Mouse (Mus musculus): Measurements from ENCODE around the gene Mlip. TPM values are rescaled to one million over a fixed set of nuclear protein-coding genes. Genes with fewer than 3 reads are reported as not detected.

The Mlip gene
- polyA plus RNA-seq, 1 experiment from 2014 or later, result not detected

DNA sequence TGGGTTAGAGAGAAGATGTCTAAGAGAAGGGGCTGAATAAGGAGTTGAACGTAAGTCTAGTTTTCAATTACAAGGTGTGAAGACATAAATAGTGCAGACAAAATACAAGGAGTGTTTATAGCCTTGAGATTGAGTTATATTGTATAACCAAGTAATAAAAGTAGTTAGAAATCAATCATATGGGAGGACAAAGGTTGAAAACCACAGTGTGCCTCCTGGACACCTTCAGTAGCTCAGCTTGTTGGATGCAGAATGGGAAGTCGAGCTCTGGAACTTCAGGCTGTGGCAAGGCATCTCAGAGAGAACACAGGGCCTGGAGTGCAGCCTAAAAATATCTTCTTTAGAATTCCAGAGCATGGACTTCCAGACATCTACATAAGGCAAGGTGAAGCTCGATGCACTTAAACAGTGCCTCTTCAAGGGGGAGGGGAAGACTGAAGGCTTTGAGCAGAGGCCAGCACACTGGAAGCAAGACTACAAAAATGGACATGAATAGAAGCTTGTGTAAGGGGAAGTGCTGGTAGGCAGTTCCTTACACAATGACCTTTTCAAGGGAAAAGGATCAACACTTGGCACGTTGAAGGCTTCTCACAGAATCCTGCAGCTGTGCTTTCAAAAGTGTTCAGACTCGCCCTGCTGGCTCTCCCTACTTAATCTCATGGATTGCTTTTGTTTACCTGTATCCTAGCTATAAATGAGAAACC, 76.2 kb downstream of the Mlip start:
- no peak overlapping the region for H3K9ac ChIP-seq (ENCODE audit: low read length)
- no peaks in the 10 kb centered on the region for H3K36me3 ChIP-seq (ENCODE audit: control insufficient read depth, insufficient read depth, low read length)
- H3K27me3 ChIP-seq (ENCODE audit: control insufficient read depth, insufficient read depth, low read length), result no peaks in the 10 kb centered on the region
- no peak overlapping the region for H3K27ac ChIP-seq (ENCODE audit: low read depth, low read length)
- no peaks in the 10 kb centered on the region for H3K9me3 ChIP-seq (ENCODE audit: control insufficient read depth, low read length)
- ATAC-seq (ENCODE audit: insufficient read depth, low FRiP score, low TSS enrichment), result no peak
- DNase-seq (ENCODE audit: low spot score), result no peak
- H3K4me3 ChIP-seq (ENCODE audit: low read depth, low read length), result no peak overlapping the region
- H3K4me1 ChIP-seq (ENCODE audit: control insufficient read depth, insufficient read depth, low read length), result no peaks in the 10 kb centered on the region
- 60% methylated on average over 5 of the region's 5 CpGs for WGBS
- H3K4me2 ChIP-seq (ENCODE audit: low read depth), result no peak overlapping the region

DNA sequence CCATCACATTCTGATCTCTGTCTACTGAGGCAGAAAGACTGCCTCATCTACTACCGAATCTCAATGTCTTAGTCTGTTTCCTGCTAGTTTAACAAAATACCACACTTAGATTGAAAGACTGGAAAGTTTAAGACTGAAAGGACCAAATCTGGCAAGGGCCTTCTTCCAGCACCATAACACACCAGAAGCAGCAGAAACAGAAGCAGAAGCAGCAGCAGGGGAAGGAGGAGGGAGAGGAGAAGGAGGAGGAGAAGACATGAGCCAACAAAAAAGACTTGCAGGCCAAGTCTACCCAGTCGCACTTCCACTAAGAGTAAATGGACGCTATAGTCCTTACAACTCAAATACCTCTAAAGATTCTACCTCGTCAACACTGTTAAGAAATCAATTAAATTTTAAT, 80.0 kb downstream of the Mlip start:
- 94% methylated on average over 4 of the region's 4 CpGs for WGBS
- no peaks in the 10 kb centered on the region for H3K36me3 ChIP-seq (ENCODE audit: control insufficient read depth, insufficient read depth, low read length)
- no peaks in the 10 kb centered on the region for H3K27me3 ChIP-seq (ENCODE audit: control insufficient read depth, insufficient read depth, low read length)
- ATAC-seq (ENCODE audit: insufficient read depth, low FRiP score, low TSS enrichment) (no peak), DNase-seq (ENCODE audit: low spot score) (no peak)
- no peaks in the 10 kb centered on the region for H3K9me3 ChIP-seq (ENCODE audit: control insufficient read depth, low read length)
- no peak overlapping the region for H3K27ac ChIP-seq (ENCODE audit: low read depth, low read length)
- H3K4me1 ChIP-seq (ENCODE audit: control insufficient read depth, insufficient read depth, low read length), result no peaks in the 10 kb centered on the region
- no peak overlapping the region for H3K4me3 ChIP-seq (ENCODE audit: low read depth, low read length)
- no peak overlapping the region for H3K4me2 ChIP-seq (ENCODE audit: low read depth)
- no peak overlapping the region for H3K9ac ChIP-seq (ENCODE audit: low read length)

DNA sequence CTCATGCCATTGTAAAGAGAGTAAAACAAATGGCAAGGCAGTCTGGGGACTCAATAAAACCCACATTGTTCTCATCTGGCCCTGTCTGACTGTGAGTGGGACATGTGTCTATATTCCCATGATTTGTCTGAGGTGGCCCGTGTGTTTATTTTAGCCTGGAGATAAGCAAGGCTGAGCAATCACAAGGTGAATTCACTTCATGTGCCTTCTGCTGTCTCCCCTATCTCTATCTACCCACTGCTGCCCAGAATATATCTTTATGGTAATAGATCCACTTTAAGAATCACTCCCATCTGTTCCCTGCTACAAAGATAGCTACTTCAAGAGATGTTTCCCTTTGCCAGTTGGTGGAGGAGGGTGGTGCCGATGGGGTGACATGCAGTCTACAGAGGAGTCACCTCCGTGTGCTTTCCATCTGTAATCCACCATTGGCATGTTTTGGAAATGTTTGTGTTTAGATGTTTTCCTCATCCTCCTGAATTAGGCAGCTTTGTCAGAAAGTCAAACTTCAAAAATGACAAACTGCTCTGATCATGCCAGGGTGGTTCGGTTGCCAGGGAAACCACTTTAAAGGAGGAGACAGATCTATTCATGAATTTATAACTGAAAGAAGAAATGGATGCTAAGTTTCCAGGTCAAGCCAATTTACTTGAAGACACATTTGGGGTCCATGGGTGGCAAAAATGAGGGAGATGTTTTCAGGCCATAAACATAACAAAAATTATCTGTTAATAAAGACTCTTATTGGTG, 87.3 kb downstream of the Mlip start:
- Histone ChIP-seq H3K4me3 (ENCODE audit: low read depth, low read length) (no peak overlapping the region), H3K27ac (ENCODE audit: low read depth, low read length) (no peak overlapping the region), H3K4me2 (ENCODE audit: low read depth) (no peak overlapping the region), H3K9me3 (ENCODE audit: control insufficient read depth, low read length) (no peaks in the 10 kb centered on the region), H3K27me3 (ENCODE audit: control insufficient read depth, insufficient read depth, low read length) (no peaks in the 10 kb centered on the region), H3K9ac (ENCODE audit: low read length) (no peak overlapping the region), H3K4me1 (ENCODE audit: control insufficient read depth, insufficient read depth, low read length) (no peaks in the 10 kb centered on the region), H3K36me3 (ENCODE audit: control insufficient read depth, insufficient read depth, low read length) (no peaks in the 10 kb centered on the region)
- ATAC-seq (ENCODE audit: insufficient read depth, low FRiP score, low TSS enrichment), result no peak
- DNase-seq (ENCODE audit: low spot score), result no peak
- WGBS, result 78% methylated on average over 4 of the region's 4 CpGs

DNA sequence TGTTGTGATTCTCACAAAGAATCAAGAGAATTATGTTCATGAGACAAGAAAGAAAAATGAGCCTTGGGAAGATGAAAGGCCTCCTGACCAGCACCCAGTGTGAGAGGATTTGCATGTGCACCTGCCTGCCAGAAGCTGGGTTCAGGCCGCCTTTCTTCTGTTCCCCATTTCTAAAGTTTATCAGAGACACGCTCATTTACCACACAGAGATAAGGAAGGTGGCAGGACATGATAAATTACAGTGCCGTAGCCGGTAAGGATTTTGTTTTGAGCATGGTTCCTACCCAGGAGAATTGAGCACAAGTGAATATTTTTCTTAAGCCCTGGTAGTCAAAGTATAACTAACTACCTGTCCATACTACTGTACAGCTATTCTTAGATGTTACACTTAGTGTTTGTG, 93.7 kb downstream of the Mlip start:
- H3K4me3 ChIP-seq (ENCODE audit: low read depth, low read length), result no peak overlapping the region
- H3K9me3 ChIP-seq (ENCODE audit: control insufficient read depth, low read length), result no peaks in the 10 kb centered on the region
- WGBS, result 75% methylated on average over 4 of the region's 4 CpGs
- H3K27me3 ChIP-seq (ENCODE audit: control insufficient read depth, insufficient read depth, low read length), result no peaks in the 10 kb centered on the region
- H3K9ac ChIP-seq (ENCODE audit: low read length), result no peak overlapping the region
- no peak for ATAC-seq (ENCODE audit: insufficient read depth, low FRiP score, low TSS enrichment)
- DNase-seq (ENCODE audit: low spot score), result no peak
- no peaks in the 10 kb centered on the region for H3K36me3 ChIP-seq (ENCODE audit: control insufficient read depth, insufficient read depth, low read length)
- no peak overlapping the region for H3K27ac ChIP-seq (ENCODE audit: low read depth, low read length)
- H3K4me2 ChIP-seq (ENCODE audit: low read depth), result no peak overlapping the region
- no peaks in the 10 kb centered on the region for H3K4me1 ChIP-seq (ENCODE audit: control insufficient read depth, insufficient read depth, low read length)

DNA sequence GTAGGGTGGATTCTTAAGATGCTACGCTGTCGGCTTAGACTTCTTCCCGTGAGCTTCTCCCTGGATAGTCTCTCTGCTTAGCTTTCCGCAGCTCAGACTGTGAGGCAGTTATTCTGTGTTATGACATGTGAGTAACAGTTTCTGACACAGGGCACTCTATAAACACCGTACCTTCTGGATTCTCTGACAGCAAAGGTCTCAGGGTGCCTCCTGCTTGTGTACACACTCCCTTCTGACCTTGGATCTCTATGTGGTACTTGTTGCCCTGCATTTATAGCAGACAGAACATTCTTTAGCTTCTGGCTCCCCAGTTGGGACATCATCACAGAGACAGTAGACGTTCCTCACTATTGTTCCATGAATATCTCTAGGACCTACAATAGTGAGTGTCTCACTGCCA, 94.5 kb downstream of the Mlip start:
- H3K9ac ChIP-seq (ENCODE audit: low read length), result no peak overlapping the region
- no peak overlapping the region for H3K4me2 ChIP-seq (ENCODE audit: low read depth)
- no peaks in the 10 kb centered on the region for H3K4me1 ChIP-seq (ENCODE audit: control insufficient read depth, insufficient read depth, low read length)
- WGBS, result 90% methylated on average over 6 of the region's 6 CpGs
- H3K27me3 ChIP-seq (ENCODE audit: control insufficient read depth, insufficient read depth, low read length), result no peaks in the 10 kb centered on the region
- H3K9me3 ChIP-seq (ENCODE audit: control insufficient read depth, low read length), result no peaks in the 10 kb centered on the region
- no peaks in the 10 kb centered on the region for H3K36me3 ChIP-seq (ENCODE audit: control insufficient read depth, insufficient read depth, low read length)
- no peak for ATAC-seq (ENCODE audit: insufficient read depth, low FRiP score, low TSS enrichment)
- H3K4me3 ChIP-seq (ENCODE audit: low read depth, low read length), result no peak overlapping the region
- no peak for DNase-seq (ENCODE audit: low spot score)
- H3K27ac ChIP-seq (ENCODE audit: low read depth, low read length), result no peak overlapping the region

DNA sequence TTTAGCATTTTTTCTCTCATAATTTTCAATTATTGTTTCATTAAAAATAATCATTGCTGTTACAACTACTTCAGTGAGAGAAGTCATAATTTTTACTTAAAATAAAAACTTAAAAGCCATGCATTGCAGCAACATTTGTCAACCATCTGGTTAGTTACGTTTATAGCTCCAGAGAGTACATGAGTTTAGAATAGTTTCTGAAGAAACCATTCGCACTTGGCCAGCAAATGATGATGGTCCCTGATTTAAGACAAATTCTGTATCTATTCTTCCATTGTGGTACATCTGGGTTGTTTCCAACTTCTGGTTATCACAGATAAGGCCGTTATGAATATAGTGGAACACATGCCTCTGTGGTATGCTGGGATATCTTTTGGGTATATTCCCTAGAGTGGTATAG, 98.3 kb downstream of the Mlip start:
- H3K36me3 ChIP-seq (ENCODE audit: control insufficient read depth, insufficient read depth, low read length), result no peaks in the 10 kb centered on the region
- H3K9me3 ChIP-seq (ENCODE audit: control insufficient read depth, low read length), result no peaks in the 10 kb centered on the region
- no peaks in the 10 kb centered on the region for H3K27me3 ChIP-seq (ENCODE audit: control insufficient read depth, insufficient read depth, low read length)
- H3K4me3 ChIP-seq (ENCODE audit: low read depth, low read length), result no peak overlapping the region
- H3K4me1 ChIP-seq (ENCODE audit: control insufficient read depth, insufficient read depth, low read length), result no peaks in the 10 kb centered on the region
- 91% methylated on average over 3 of the region's 3 CpGs for WGBS
- H3K9ac ChIP-seq (ENCODE audit: low read length), result no peak overlapping the region
- no peak for DNase-seq (ENCODE audit: low spot score)
- H3K4me2 ChIP-seq (ENCODE audit: low read depth), result no peak overlapping the region
- no peak overlapping the region for H3K27ac ChIP-seq (ENCODE audit: low read depth, low read length)
- no peak for ATAC-seq (ENCODE audit: insufficient read depth, low FRiP score, low TSS enrichment)

DNA sequence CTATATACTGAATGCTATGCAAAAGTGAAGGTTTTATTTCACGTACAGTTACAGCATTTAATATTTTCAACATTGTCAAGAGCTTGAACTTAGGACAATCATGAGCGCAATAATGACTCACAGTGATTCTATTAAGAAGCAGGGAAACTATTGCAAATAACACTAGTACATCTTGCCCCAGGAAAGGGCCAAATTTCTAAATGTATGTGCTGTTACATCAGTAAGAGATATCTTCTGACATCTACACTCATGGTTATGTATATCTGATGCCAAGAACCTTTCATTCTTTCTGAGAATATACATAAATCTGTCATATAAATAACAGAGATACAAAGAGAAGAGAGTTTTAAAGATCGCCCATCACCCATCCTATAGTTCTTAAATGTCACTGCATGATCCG, 100.0 kb downstream of the Mlip start:
- Histone ChIP-seq H3K4me2 (ENCODE audit: low read depth) (no peak overlapping the region), H3K9me3 (ENCODE audit: control insufficient read depth, low read length) (no peaks in the 10 kb centered on the region), H3K27me3 (ENCODE audit: control insufficient read depth, insufficient read depth, low read length) (no peaks in the 10 kb centered on the region), H3K4me1 (ENCODE audit: control insufficient read depth, insufficient read depth, low read length) (no peaks in the 10 kb centered on the region), H3K9ac (ENCODE audit: low read length) (no peak overlapping the region), H3K4me3 (ENCODE audit: low read depth, low read length) (no peak overlapping the region), H3K27ac (ENCODE audit: low read depth, low read length) (no peak overlapping the region), H3K36me3 (ENCODE audit: control insufficient read depth, insufficient read depth, low read length) (no peaks in the 10 kb centered on the region)
- DNase-seq (ENCODE audit: low spot score) (no peak), ATAC-seq (ENCODE audit: insufficient read depth, low FRiP score, low TSS enrichment) (no peak)
- 93% methylated on average over 4 of the region's 4 CpGs for WGBS

DNA sequence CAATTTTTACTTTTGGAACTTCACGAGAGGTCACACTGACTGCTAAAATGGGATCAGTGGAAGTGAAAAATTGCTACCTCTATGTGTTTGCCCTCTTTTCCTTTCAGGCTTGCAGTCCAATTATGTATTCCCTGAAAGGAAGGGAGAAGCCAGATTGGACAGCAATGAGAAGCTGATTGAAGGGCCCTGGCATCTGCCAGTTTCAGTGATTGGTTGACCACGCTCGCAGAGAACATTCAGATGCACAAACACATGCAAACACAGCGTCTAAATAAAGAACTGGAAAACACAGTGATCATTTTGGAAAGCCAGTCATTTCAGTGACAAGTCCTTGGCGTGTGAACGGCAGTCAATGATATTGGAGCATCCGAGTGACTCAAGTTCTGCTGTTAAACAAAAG, 100.6 kb downstream of the Mlip start:
- WGBS, result 88% methylated on average over 7 of the region's 7 CpGs
- ATAC-seq (ENCODE audit: insufficient read depth, low FRiP score, low TSS enrichment) (no peak), DNase-seq (ENCODE audit: low spot score) (no peak)
- Histone ChIP-seq H3K4me2 (ENCODE audit: low read depth) (no peak overlapping the region), H3K4me3 (ENCODE audit: low read depth, low read length) (no peak overlapping the region), H3K9ac (ENCODE audit: low read length) (no peak overlapping the region), H3K27me3 (ENCODE audit: control insufficient read depth, insufficient read depth, low read length) (no peaks in the 10 kb centered on the region), H3K36me3 (ENCODE audit: control insufficient read depth, insufficient read depth, low read length) (no peaks in the 10 kb centered on the region), H3K9me3 (ENCODE audit: control insufficient read depth, low read length) (no peaks in the 10 kb centered on the region), H3K27ac (ENCODE audit: low read depth, low read length) (no peak overlapping the region), H3K4me1 (ENCODE audit: control insufficient read depth, insufficient read depth, low read length) (no peaks in the 10 kb centered on the region)

DNA sequence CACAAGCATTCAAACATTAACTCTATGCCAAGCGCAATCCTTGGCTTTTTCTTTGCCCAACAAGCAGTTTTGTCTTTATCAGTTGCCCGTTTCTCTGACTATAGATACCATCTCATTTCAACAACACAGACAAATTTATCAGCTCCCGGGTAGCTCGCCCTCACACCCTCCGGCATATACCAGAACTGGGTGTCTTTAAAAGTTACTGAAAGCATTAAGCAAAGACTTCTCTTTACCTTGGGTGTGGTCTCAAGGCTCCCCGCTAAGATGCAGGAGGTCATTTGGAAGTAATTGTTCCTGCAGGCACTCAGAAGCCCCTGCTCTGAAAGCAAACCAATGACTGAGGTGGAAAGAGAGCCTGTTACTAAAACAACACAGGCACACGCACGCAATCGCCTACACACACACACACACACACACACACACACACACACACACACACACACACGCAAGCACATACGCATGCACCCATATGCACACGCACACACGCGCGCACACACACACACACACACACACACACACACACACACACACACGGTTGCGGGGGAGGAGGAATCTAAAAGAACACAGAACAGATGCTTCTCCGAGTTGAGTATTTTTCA, 101.2 kb downstream of the Mlip start:
- DNase-seq (ENCODE audit: low spot score) (no peak), ATAC-seq (ENCODE audit: insufficient read depth, low FRiP score, low TSS enrichment) (no peak)
- H3K9ac ChIP-seq (ENCODE audit: low read length), result no peak overlapping the region
- H3K4me2 ChIP-seq (ENCODE audit: low read depth), result no peak overlapping the region
- H3K9me3 ChIP-seq (ENCODE audit: control insufficient read depth, low read length), result no peaks in the 10 kb centered on the region
- H3K36me3 ChIP-seq (ENCODE audit: control insufficient read depth, insufficient read depth, low read length), result no peaks in the 10 kb centered on the region
- WGBS, result 86% methylated on average over 18 of the region's 18 CpGs
- no peak overlapping the region for H3K4me3 ChIP-seq (ENCODE audit: low read depth, low read length)
- no peaks in the 10 kb centered on the region for H3K27me3 ChIP-seq (ENCODE audit: control insufficient read depth, insufficient read depth, low read length)
- H3K4me1 ChIP-seq (ENCODE audit: control insufficient read depth, insufficient read depth, low read length), result no peaks in the 10 kb centered on the region
- no peak overlapping the region for H3K27ac ChIP-seq (ENCODE audit: low read depth, low read length)
